Mouse (Mus musculus): ENCODE measurements around the gene Rrm2. TPM values are rescaled to one million over a fixed set of nuclear protein-coding genes. Genes with fewer than 3 reads are reported as not detected.
"Not testable (repeated sequence)": the region's sequence is repeated elsewhere in the genome, so short reads cannot be mapped to it uniquely, and the experiment has no call there.

Rrm2 gene
- polyA plus RNA-seq, 1 experiment from 2014 or later, result 160 TPM

GRCm38 (mm10) chr12:24699578-24699977 is 8.5 kb upstream of the Rrm2 start:
- no peak; the same call in 1 of the 2 replicates for ATAC-seq (replicated peaks; ENCODE audit: low FRiP score, low TSS enrichment, low read depth)
- Histone ChIP-seq H3K36me3 (ENCODE audit: control insufficient read depth, insufficient read depth, low read length) (no peaks in the 10 kb centered on the region), H3K27ac (ENCODE audit: low read depth) (no peak overlapping the region), H3K4me2 (ENCODE audit: low read length) (no peak overlapping the region), H3K9ac (ENCODE audit: low read length) (no peak overlapping the region), H3K9me3 (ENCODE audit: control insufficient read depth, low read length) (no peaks in the 10 kb centered on the region), H3K27me3 (replicated peaks; ENCODE audit: control insufficient read depth, insufficient read depth, low read length) (no peaks in the 10 kb centered on the region), H3K4me1 (replicated peaks; ENCODE audit: control insufficient read depth, insufficient read depth, low read length) (0 out of 2 replicates have a peak, but pooled peaks cover 4% of the 10 kb centered on the region), H3K4me3 (ENCODE audit: low read depth, low read length) (no peak overlapping the region)
- DNase-seq (ENCODE audit: low spot score), result no peak
- 41% methylated on average over 10 of the region's 10 CpGs for WGBS

- not testable (repeated sequence) for H3K27ac ChIP-seq (ENCODE audit: low read depth); H3K4me3 ChIP-seq (ENCODE audit: low read depth, low read length); DNase-seq (ENCODE audit: low spot score); H3K36me3 ChIP-seq (ENCODE audit: control insufficient read depth, insufficient read depth, low read length); H3K9ac ChIP-seq (ENCODE audit: low read length); H3K4me1 ChIP-seq (replicated peaks; ENCODE audit: control insufficient read depth, insufficient read depth, low read length); H3K9me3 ChIP-seq (ENCODE audit: control insufficient read depth, low read length); H3K4me2 ChIP-seq (ENCODE audit: low read length); ATAC-seq (replicated peaks; ENCODE audit: low FRiP score, low TSS enrichment, low read depth); H3K27me3 ChIP-seq (replicated peaks; ENCODE audit: control insufficient read depth, insufficient read depth, low read length)
- 88% methylated on average over 9 of the region's 9 CpGs for WGBS
These were observed 6.4 kb upstream of the Rrm2 start for GRCm38 (mm10) chr12:24701621-24702020.

- Histone ChIP-seq H3K27me3 (replicated peaks; ENCODE audit: control insufficient read depth, insufficient read depth, low read length) (no peaks in the 10 kb centered on the region), H3K4me2 (ENCODE audit: low read length) (no peak overlapping the region), H3K4me1 (replicated peaks; ENCODE audit: control insufficient read depth, insufficient read depth, low read length) (peaks cover 14% of the 10 kb centered on the region; the same call in 1 of the 2 replicates), H3K4me3 (ENCODE audit: low read depth, low read length) (no peak overlapping the region), H3K9ac (ENCODE audit: low read length) (no peak overlapping the region), H3K27ac (ENCODE audit: low read depth) (no peak overlapping the region), H3K36me3 (ENCODE audit: control insufficient read depth, insufficient read depth, low read length) (no peaks in the 10 kb centered on the region), H3K9me3 (ENCODE audit: control insufficient read depth, low read length) (no peaks in the 10 kb centered on the region)
- ATAC-seq (replicated peaks; ENCODE audit: low FRiP score, low TSS enrichment, low read depth) (no peak), DNase-seq (ENCODE audit: low spot score) (no peak)
- WGBS, result 74% methylated on average over 3 of the region's 3 CpGs
These were observed 5.0 kb upstream of the Rrm2 start for GRCm38 (mm10) chr12:24703013-24703412.

GRCm38 (mm10) chr12:24705502-24706263 is 2.4 kb upstream of the Rrm2 start:
- Histone ChIP-seq H3K9ac (ENCODE audit: low read length) (no peak overlapping the region), H3K27me3 (replicated peaks; ENCODE audit: control insufficient read depth, insufficient read depth, low read length) (no peaks in the 10 kb centered on the region), H3K4me3 (ENCODE audit: low read depth, low read length) (no peak overlapping the region), H3K4me2 (ENCODE audit: low read length) (no peak overlapping the region), H3K27ac (ENCODE audit: low read depth) (no peak overlapping the region), H3K36me3 (ENCODE audit: control insufficient read depth, insufficient read depth, low read length) (0 out of 2 replicates have a peak, but pooled peaks cover 3% of the 10 kb centered on the region), H3K4me1 (replicated peaks; ENCODE audit: control insufficient read depth, insufficient read depth, low read length) (peaks cover 21% of the 10 kb centered on the region), H3K9me3 (ENCODE audit: control insufficient read depth, low read length) (no peaks in the 10 kb centered on the region)
- ATAC-seq (replicated peaks; ENCODE audit: low FRiP score, low TSS enrichment, low read depth), result no peak
- 82% methylated on average over 15 of the region's 15 CpGs for WGBS
- DNase-seq (ENCODE audit: low spot score), result no peak

GRCm38 (mm10) chr12:24706764-24707479 is 1.1 kb upstream of the Rrm2 start:
- DNase-seq (ENCODE audit: low spot score) (peak; percentile 78), ATAC-seq (replicated peaks; ENCODE audit: low FRiP score, low TSS enrichment, low read depth) (no peak)
- no peaks in the 10 kb centered on the region for H3K9me3 ChIP-seq (ENCODE audit: control insufficient read depth, low read length)
- H3K36me3 ChIP-seq (ENCODE audit: control insufficient read depth, insufficient read depth, low read length), result peaks cover 15% of the 10 kb centered on the region
- no peak overlapping the region for H3K27ac ChIP-seq (ENCODE audit: low read depth)
- peak overlapping the region; percentile 91 for H3K4me3 ChIP-seq (ENCODE audit: low read depth, low read length)
- peak overlapping the region; percentile 40 for H3K9ac ChIP-seq (ENCODE audit: low read length)
- H3K4me2 ChIP-seq (ENCODE audit: low read length), result peak overlapping the region; percentile 62
- H3K27me3 ChIP-seq (replicated peaks; ENCODE audit: control insufficient read depth, insufficient read depth, low read length), result no peaks in the 10 kb centered on the region
- 2% methylated on average over 27 of the region's 27 CpGs for WGBS
- peaks cover 22% of the 10 kb centered on the region for H3K4me1 ChIP-seq (replicated peaks; ENCODE audit: control insufficient read depth, insufficient read depth, low read length)

GRCm38 (mm10) chr12:24707480-24707802 is 600 bp upstream of the Rrm2 start:
- ATAC-seq (replicated peaks; ENCODE audit: low FRiP score, low TSS enrichment, low read depth) (peak; percentile 5; the same call in 1 of the 2 replicates), DNase-seq (ENCODE audit: low spot score) (peak; percentile 66)
- peak overlapping the region; percentile 40 for H3K9ac ChIP-seq (ENCODE audit: low read length)
- no peaks in the 10 kb centered on the region for H3K9me3 ChIP-seq (ENCODE audit: control insufficient read depth, low read length)
- no peak overlapping the region for H3K27ac ChIP-seq (ENCODE audit: low read depth)
- peaks cover 22% of the 10 kb centered on the region for H3K4me1 ChIP-seq (replicated peaks; ENCODE audit: control insufficient read depth, insufficient read depth, low read length)
- no peaks in the 10 kb centered on the region for H3K27me3 ChIP-seq (replicated peaks; ENCODE audit: control insufficient read depth, insufficient read depth, low read length)
- H3K4me3 ChIP-seq (ENCODE audit: low read depth, low read length), result peak overlapping the region; percentile 91
- peak overlapping the region; percentile 62 for H3K4me2 ChIP-seq (ENCODE audit: low read length)
- WGBS, result 0% methylated on average over 9 of the region's 9 CpGs
- peaks cover 20% of the 10 kb centered on the region for H3K36me3 ChIP-seq (ENCODE audit: control insufficient read depth, insufficient read depth, low read length)

GRCm38 (mm10) chr12:24708824-24709218 is 780 bp downstream of the Rrm2 start:
- Histone ChIP-seq H3K27me3 (replicated peaks; ENCODE audit: control insufficient read depth, insufficient read depth, low read length) (no peaks in the 10 kb centered on the region), H3K4me2 (ENCODE audit: low read length) (peak overlapping the region; percentile 62), H3K9me3 (ENCODE audit: control insufficient read depth, low read length) (no peaks in the 10 kb centered on the region), H3K27ac (ENCODE audit: low read depth) (peak overlapping the region; percentile 80; the same call in 1 of the 2 replicates), H3K4me3 (ENCODE audit: low read depth, low read length) (peak overlapping the region; percentile 91), H3K4me1 (replicated peaks; ENCODE audit: control insufficient read depth, insufficient read depth, low read length) (peaks cover 22% of the 10 kb centered on the region), H3K36me3 (ENCODE audit: control insufficient read depth, insufficient read depth, low read length) (peaks cover 33% of the 10 kb centered on the region), H3K9ac (ENCODE audit: low read length) (peak overlapping the region; percentile 83)
- DNase-seq (ENCODE audit: low spot score), result no peak
- WGBS, result 0% methylated on average over 17 of the region's 17 CpGs
- no peak for ATAC-seq (replicated peaks; ENCODE audit: low FRiP score, low TSS enrichment, low read depth)

- peaks cover 22% of the 10 kb centered on the region for H3K4me1 ChIP-seq (replicated peaks; ENCODE audit: control insufficient read depth, insufficient read depth, low read length)
- peak overlapping the region; percentile 91 for H3K4me3 ChIP-seq (ENCODE audit: low read depth, low read length)
- peaks cover 38% of the 10 kb centered on the region for H3K36me3 ChIP-seq (ENCODE audit: control insufficient read depth, insufficient read depth, low read length)
- peak overlapping the region; percentile 83 for H3K9ac ChIP-seq (ENCODE audit: low read length)
- peak overlapping the region; percentile 62 for H3K4me2 ChIP-seq (ENCODE audit: low read length)
- H3K9me3 ChIP-seq (ENCODE audit: control insufficient read depth, low read length), result no peaks in the 10 kb centered on the region
- H3K27ac ChIP-seq (ENCODE audit: low read depth), result peak overlapping the region; percentile 80; the same call in 1 of the 2 replicates
- WGBS, result 9% methylated on average over 6 of the region's 6 CpGs
- no peaks in the 10 kb centered on the region for H3K27me3 ChIP-seq (replicated peaks; ENCODE audit: control insufficient read depth, insufficient read depth, low read length)
- DNase-seq (ENCODE audit: low spot score) (no peak), ATAC-seq (replicated peaks; ENCODE audit: low FRiP score, low TSS enrichment, low read depth) (no peak)
These were observed 1.4 kb downstream of the Rrm2 start for GRCm38 (mm10) chr12:24709409-24709808.
